Mouse (Mus musculus): ENCODE results near the gene Ppp4r2.

Ppp4r2 gene

DNA sequence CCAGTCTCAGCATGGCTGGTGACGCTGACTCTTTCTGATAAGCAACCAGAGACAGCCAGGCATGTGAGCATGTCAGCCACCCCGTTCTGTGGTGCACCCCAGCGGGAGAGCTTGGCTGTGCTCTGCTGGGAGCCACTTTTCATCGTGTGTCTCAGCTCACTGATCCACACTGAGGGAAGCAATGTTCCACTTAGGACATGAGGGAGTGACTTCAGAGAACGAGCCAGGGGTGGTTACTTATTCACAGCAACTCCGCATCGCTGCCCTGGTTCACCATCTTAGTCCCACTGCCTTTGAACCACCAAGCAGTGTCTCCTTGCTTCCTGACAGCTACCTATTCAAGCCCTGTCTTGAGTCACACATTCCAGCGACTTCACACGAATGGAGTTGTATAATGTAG is 53.6 kb downstream of the Ppp4r2 start:
- no peak for DNase-seq

DNA sequence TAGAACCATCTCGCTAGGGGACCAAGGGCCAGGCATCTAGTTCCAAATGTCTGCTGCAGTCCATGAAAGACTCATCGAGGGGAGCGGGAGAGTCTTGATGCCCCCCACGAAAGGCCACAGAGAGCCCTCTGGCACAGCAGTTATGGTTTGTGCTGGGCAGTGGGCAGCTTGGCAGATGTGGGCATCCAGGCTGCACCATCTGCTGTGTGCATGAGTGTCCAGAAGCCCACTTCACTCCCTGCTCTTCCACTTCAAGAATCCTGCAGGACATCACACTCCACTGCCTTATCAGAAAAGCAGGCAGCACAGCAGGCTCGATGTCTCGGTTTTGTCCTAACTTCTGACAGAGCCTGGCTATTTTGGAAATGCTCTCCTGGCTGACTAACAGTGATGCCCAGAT is 55.9 kb downstream of the Ppp4r2 start:
- no peak for DNase-seq

DNA sequence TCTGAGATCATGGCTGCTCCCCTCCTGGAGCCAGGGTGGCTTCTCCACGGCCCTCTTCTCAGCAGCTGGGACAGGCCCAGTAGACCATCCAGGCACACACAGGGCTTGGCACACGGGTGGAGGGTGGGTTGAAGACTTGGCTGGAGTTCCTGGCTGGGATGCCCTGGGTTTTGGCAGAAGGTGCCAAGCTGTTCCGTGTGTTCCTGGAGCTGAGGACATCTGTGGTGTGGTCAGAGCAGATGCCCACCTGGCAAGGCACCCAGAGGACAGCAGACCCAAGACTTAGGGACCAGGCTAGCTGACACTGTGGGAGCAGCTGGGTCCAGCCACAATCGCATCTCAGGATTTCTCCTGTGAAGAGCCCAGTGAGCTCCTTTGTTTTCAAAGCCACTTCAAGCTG is 59.1 kb downstream of the Ppp4r2 start:
- DNase-seq, result peak; percentile 67 to 77

DNA sequence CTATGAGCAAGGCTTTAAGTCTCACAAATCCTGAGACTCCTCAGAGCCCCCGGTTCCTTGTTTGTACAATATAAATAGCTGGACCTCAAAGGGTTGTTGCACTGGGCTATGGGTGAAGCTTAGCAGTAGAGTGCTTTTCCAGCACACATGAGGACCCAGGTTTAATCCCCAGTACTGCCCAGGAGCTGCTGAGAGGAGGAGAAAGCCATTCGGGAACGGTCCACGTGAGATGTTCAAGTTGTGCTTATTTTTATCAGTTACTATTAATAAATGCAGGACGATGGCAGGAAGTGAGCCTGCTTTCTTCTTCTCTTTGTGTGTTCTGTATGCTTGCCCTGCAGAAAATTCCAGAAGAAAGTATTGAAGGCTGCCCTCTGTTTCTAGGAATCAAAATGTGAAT is 59.7 kb downstream of the Ppp4r2 start:
- DNase-seq, result no peak

DNA sequence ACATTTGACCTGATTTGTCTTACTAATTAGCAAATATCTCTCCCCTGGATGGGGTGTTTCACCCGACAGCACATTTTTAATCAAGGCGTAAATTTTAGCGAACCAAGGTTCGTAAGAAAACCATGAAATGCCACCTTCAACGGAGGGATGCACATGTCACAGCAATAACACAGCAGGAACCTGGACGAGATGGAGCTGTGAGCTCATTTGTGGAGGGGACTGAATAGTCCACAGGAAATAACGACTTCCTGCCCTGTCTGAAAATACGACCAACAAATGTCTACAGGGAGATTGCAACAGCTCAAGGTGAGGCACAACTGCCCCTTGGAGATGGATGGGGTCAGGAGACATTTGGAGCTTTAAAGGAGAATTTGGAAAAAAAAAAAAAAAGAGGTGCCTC is 61.8 kb downstream of the Ppp4r2 start:
- DNase-seq, result no peak

DNA sequence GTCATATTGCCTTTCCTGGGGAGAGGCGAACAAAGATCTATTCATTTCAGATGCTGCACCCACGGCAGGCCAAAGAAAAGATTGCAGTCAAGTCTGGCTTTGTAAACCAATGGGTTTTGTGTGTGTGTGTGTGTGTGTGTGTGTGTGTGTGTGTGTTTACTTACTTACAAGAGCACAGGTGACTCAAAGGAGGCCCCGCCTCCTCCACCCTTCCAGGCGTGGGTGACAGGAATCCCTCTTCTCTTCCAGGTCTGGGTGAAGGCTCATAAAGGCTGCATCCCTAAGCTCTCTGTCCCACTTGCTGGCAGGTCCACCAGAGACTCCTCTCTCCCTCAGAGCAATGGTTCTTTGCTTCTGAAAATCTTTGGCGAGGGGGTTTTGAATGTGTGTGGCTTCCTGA is 63.5 kb downstream of the Ppp4r2 start:
- no peak for DNase-seq

DNA sequence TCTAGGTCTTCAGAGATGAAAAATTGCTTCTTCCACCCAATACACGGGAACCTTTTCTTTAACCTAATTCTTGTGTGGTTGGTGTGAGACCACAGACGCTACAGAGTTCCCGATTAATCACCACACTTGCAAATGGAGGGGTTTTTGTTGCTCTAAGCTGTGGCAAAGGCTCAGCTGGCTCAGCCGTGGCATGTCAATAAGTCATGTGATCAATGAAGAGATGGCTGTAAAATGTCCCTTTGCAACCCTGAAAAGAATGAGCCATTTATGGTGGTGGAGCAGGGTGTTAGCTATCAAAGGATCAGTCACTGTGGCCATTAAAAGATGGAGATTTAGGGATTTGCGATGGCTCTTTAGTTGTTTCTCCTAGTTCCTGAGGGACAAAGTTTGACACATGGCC is 71.0 kb downstream of the Ppp4r2 start:
- DNase-seq, result no peak

DNA sequence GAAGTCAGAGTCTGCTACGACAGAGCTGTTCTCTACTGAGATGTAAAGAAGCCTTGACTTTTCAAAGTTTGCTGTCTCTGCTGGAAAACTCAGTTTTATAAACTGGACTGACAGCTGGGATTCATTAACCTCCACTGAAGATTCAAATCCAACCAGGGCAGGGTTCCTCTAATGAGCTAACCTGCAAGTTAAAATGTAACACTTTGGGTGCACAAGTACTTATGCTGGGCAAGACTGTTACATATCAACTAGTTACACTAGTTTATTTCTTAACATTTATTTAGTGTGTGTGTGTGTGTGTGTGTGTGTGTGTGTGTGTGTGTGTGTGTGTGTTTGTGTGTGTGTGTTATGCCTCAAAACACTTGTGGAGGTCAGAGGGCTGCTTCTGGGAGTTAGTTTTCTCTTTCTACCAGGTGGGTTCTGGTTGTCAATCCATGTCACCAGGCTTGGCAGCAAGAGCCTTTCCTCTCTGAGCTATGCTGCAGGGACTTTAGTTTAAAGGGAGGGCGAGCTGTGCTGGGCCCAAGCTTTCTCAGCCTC is 76.8 kb downstream of the Ppp4r2 start:
- DNase-seq, result no peak

Measured in cerebellum, adult 18-20 months (tissue).